In genomic region chr2:65416535-65416934, GRCm38 (mm10) we compare ENCODE assay signal across 16 mouse cellular contexts. TPM values are rescaled to one million over a fixed set of nuclear protein-coding genes. Genes with fewer than 3 reads are reported as not detected.
"Had no signal": no experiment of that assay in that cellular context is flagged by ENCODE, and none has a peak within 500 bp of the region (broad histone marks: within the 10 kb centered on the region; RNA-seq: fewer than 3 reads in every experiment).

No protein-coding gene starts in this region.

- H3K4me1 ChIP-seq: liver, embryonic 13.5 days had no signal

- H3K4me3 ChIP-seq: kidney, embryonic 15.5 days; left cerebral cortex, adult 2 months; limb, embryonic 12.5 days; liver, embryonic 13.5 days; lung, embryonic 15.5 days; myocyte; neural tube, embryonic 15.5 days had no signal

- H3K9me3 ChIP-seq: kidney, embryonic 15.5 days; limb, embryonic 12.5 days; liver, embryonic 13.5 days; lung, embryonic 15.5 days; neural tube, embryonic 15.5 days had no signal

- ATAC-seq: intestine, embryonic 16.5 days; liver, postnatal 0 days had no signal

- DNase-seq: kidney, adult 2 months; kidney, postnatal 14 days; liver; liver, embryonic 13.5 days; liver, postnatal 0 days; right cerebral cortex, adult 18-20 months; right cerebral cortex, postnatal 25 days; thymus, postnatal 4 days had no signal

- H3K9ac ChIP-seq: kidney, embryonic 15.5 days; limb, embryonic 12.5 days; liver, embryonic 13.5 days; liver, postnatal 0 days; lung, embryonic 15.5 days; neural tube, embryonic 15.5 days had no signal

- H3K27ac ChIP-seq: kidney, embryonic 15.5 days; limb, embryonic 12.5 days; liver, embryonic 13.5 days; lung, embryonic 15.5 days; neural tube, embryonic 15.5 days; stomach, postnatal 0 days had no signal

- H3K27me3 ChIP-seq: kidney, embryonic 15.5 days; limb, embryonic 12.5 days; liver, embryonic 13.5 days; lung, embryonic 15.5 days; neural tube, embryonic 15.5 days had no signal

- H3K4me2 ChIP-seq: kidney, embryonic 15.5 days; limb, embryonic 12.5 days; liver, embryonic 13.5 days; lung, embryonic 15.5 days; neural tube, embryonic 15.5 days had no signal

- H3K36me3 ChIP-seq: kidney, embryonic 15.5 days; limb, embryonic 12.5 days; liver, embryonic 13.5 days; lung, embryonic 15.5 days; neural tube, embryonic 15.5 days had no signal

RNA-seq across cellular contexts. Expression of gene Slc38a11, which starts 52.7 kb away (rescaled TPM):
- polyA plus RNA-seq: liver, embryonic 13.5 days; myocyte had no signal
